Mouse (Mus musculus) hindbrain, embryonic 12.5 days (tissue): ENCODE data around the gene 4430402I18Rik. TPM values are rescaled to one million over a fixed set of nuclear protein-coding genes. Genes with fewer than 3 reads are reported as not detected.
"Not testable (repeated sequence)": the region's sequence is repeated elsewhere in the genome, so short reads cannot be mapped to it uniquely, and the experiment has no call there.

ENCODE experiments used
- ATAC-seq: fragments of 200-750 bp; cut with Nextera tagmentation; 2 replicates; pipeline ENCODE4 v1.8.0; 2017; ENCODE audit warnings: moderate TSS enrichment; ENCODE audit not compliant: low FRiP score
- H3K27ac ChIP-seq: fragments of 300-500 bp; sonication (generic); 2 replicates; pipeline ENCODE4 v1.5.1; 2016; ENCODE audit warnings: mild to moderate bottlenecking
- H3K27me3 ChIP-seq: fragments of 300-500 bp; sonication (generic); 2 replicates; pipeline ENCODE4 v1.6.1; 2016; ENCODE audit warnings: mild to moderate bottlenecking
- H3K36me3 ChIP-seq: fragments of 300-500 bp; sonication (generic); 2 replicates; pipeline ENCODE4 v1.6.1; 2016; ENCODE audit warnings: mild to moderate bottlenecking
- H3K4me1 ChIP-seq: fragments of 300-500 bp; sonication (generic); 2 replicates; pipeline ENCODE4 v1.6.1; 2016
- H3K4me2 ChIP-seq: fragments of 300-500 bp; sonication (generic); replicated peaks from 2 replicates; pipeline ENCODE4 v1.6.1; 2016; ENCODE audit warnings: mild to moderate bottlenecking
- H3K4me3 ChIP-seq: fragments of 300-500 bp; sonication (generic); 2 replicates; pipeline ENCODE4 v1.5.1; 2016; ENCODE audit warnings: mild to moderate bottlenecking
- H3K9ac ChIP-seq: fragments of 300-500 bp; sonication (generic); 2 replicates; pipeline ENCODE4 v1.6.1; 2016; ENCODE audit warnings: mild to moderate bottlenecking, moderate library complexity
- H3K9me3 ChIP-seq: fragments of 300-500 bp; sonication (generic); replicated peaks from 2 replicates; pipeline ENCODE4 v1.6.1; 2016; ENCODE audit warnings: mild to moderate bottlenecking
- WGBS: fragments of 180-500 bp; shearing (Covaris S2); methylation state at CpG from one replicate; pipeline ENCODE4 v1.1.7; 2016; 5-methylcytosine and 5-hydroxymethylcytosine counted together
- polyA plus RNA-seq: library from polyadenylated mRNA; unstranded; fragments of >200 nt; fragmentation: Nextera tagmentation; extraction: Ambion mirVana; gene quantifications from 2 replicates; pipeline ENCODE4 v1.2.1, GENCODE M21; 2016

Gene 4430402I18Rik
- polyA plus RNA-seq: 0.81 and 1.1 TPM in 2 replicates

DNA sequence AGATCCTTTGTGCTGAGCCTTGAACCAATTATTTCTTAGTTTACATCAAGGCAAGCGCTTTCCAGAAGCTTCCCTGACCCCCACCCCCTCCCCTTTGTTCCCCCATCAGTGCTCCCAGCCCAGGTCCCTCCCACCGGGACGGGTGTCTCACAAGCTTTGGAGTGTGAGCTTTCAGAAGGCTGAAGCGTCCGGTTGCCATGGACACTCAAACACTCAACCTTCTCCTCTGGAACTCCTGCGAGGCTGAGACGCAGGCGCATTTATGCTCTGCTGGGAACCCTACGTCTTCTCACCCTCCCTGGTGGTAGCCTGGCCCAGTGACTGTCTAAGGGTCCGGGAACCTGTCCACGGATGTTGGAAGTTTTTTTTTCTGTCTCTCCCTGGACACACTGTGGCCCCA is at the start of gene 4430402I18Rik:
4430402I18Rik (minus strand) TSS at position 149 of the 400 bp plus-strand sequence.
- peak within 1 kb of the TSS; percentile 30; the same call in 1 of the 2 replicates for H3K4me2 ChIP-seq
- H3K4me1 ChIP-seq: peaks cover 19% of the 10 kb centered on the region
- no peak within 1 kb of the TSS for H3K4me3 ChIP-seq
- no peak within 1 kb of the TSS for H3K27ac ChIP-seq
- 2% methylated on average over 11 of the region's 11 CpGs for WGBS
- H3K36me3 ChIP-seq: no peaks in the 10 kb centered on the region
- H3K9ac ChIP-seq: 0 out of 2 replicates have a peak within 1 kb of the TSS, but pooled peaks have one; percentile 2
- H3K9me3 ChIP-seq: no peaks in the 10 kb centered on the region
- no peaks in the 10 kb centered on the region for H3K27me3 ChIP-seq
- ATAC-seq: no peak

DNA sequence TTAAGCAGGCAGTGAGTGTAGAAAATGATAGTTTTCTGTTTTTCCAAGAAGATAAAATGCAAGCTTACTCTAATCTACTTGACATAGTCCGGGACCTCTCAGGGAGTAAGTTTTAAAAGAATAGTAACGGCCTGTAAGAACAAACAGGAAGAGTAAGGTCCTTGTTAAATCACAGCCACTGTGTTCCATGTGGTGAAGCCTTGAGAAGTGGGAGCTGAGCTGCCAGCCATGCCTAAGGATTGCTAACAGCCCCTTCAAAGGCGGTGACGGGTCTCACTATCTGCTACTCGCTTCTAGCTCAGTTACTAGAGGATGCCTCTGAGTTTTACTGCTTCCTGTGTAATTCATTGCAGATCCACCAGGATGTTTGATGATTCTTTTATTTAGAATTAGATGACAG is 49.2 kb upstream of the 4430402I18Rik start:
- no peak for ATAC-seq
- Histone ChIP-seq H3K4me1 (no peaks in the 10 kb centered on the region), H3K9ac (no peak overlapping the region), H3K27me3 (no peaks in the 10 kb centered on the region), H3K36me3 (peaks cover 65% of the 10 kb centered on the region), H3K9me3 (no peaks in the 10 kb centered on the region), H3K27ac (no peak overlapping the region), H3K4me3 (no peak overlapping the region), H3K4me2 (no peak overlapping the region)
- 85% methylated on average over 5 of the region's 5 CpGs for WGBS

DNA sequence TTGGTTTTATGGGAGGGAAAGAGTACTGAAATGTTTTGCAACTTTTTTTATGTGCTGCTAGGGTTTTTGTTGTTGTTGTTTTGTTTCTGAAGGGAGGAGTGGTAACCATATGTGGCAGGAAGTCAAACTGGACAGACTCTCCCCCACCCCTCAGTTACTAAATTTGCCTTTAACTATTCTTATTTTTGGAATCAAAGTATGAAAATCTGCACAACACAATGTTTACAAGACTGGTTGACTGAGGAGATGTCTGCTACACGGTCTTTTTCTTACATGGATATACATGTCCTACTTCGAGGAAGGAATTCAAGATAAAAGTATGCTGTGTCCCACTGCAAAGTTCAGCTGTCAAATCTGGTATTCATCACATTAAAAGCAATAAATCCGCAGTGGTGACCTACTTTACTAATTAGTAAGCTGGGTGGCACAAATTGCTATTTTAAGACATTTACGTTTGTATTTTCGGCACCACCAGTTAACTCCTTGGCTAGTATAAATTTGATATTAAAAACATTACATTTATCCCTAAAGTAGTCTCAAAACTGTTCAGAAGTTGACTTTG is 48.7 kb upstream of the 4430402I18Rik start:
- Histone ChIP-seq H3K9ac (no peak overlapping the region), H3K4me1 (no peaks in the 10 kb centered on the region), H3K27me3 (no peaks in the 10 kb centered on the region), H3K9me3 (no peaks in the 10 kb centered on the region), H3K27ac (no peak overlapping the region), H3K4me2 (no peak overlapping the region), H3K36me3 (peaks cover 65% of the 10 kb centered on the region), H3K4me3 (no peak overlapping the region)
- WGBS: 95% methylated on average over 5 of the region's 5 CpGs
- ATAC-seq: no peak

DNA sequence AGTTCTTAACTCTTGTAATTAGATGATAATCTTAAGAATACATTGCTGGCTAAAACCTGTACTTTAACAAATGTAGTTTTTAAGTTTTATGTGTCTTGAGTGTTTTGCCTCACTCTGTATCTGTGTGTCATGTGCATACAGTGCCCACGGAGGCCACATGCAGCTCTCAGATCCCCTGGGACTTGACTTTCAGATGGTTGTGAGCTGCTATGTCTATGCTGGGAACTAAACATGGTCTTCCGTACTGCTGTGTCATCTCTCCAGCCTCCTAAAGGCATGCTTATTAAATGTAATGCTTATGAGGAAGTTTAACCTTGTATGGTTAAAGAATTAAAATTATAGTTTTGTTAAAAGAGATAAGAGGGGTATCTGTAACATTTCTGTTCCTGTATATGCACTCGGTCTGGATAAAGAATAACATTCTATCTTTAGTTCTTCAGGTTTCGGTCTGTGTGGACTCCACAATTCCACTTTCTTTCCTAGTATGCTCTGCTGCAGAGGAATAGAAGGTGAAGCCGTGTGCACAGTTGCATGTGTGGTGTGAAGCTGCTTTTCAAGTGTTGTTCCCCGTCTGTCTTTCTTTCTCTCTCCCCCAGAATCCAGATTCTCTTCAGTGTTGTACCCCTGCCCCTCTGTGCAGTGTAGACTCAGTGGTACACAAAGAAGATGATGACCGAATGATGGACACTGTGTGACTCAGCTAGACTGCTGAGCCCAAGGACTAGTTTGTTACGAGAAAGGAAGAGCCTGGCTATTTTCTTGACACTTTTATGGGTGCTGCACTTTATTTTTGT is 48.0 kb upstream of the 4430402I18Rik start:
- Histone ChIP-seq H3K36me3 (peaks cover 65% of the 10 kb centered on the region), H3K9me3 (no peaks in the 10 kb centered on the region), H3K27me3 (no peaks in the 10 kb centered on the region), H3K4me1 (no peaks in the 10 kb centered on the region), H3K4me2 (no peak overlapping the region), H3K27ac (no peak overlapping the region), H3K4me3 (no peak overlapping the region), H3K9ac (no peak overlapping the region)
- 88% methylated on average over 8 of the region's 8 CpGs for WGBS
- ATAC-seq: no peak

DNA sequence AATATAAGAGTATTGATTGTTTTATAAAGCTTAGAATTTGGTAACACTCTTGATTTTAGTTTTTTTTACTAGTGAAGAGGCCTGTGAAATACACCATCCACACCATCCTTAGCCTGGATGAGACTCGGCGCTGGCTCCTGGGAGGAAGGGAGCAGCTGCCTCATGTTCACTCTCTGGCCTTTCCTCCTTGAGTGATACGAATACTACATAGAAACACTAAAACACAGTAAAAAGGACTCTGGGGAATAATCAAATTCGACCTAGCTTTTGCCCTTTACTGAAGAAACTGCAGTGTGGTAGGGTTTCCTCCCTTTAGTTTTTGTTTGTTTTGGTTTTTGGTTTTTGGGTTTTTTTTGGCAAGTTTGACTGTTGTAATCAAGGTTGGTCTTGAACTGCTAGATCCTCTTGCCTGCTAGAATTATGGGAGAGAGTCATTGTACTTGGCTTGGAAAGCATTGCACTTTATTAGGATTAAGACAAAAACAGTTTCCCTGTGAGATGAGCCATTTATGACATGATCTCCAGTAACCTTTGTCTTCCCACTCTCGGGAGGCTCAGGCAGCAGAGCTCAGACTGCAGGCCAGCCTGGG is 47.0 kb upstream of the 4430402I18Rik start:
- peaks cover 60% of the 10 kb centered on the region for H3K36me3 ChIP-seq
- H3K4me1 ChIP-seq: no peaks in the 10 kb centered on the region
- no peaks in the 10 kb centered on the region for H3K9me3 ChIP-seq
- H3K4me2 ChIP-seq: no peak overlapping the region
- ATAC-seq: no peak
- no peak overlapping the region for H3K27ac ChIP-seq
- H3K27me3 ChIP-seq: no peaks in the 10 kb centered on the region
- 87% methylated on average over 5 of the region's 5 CpGs for WGBS
- H3K9ac ChIP-seq: no peak overlapping the region
- H3K4me3 ChIP-seq: no peak overlapping the region

DNA sequence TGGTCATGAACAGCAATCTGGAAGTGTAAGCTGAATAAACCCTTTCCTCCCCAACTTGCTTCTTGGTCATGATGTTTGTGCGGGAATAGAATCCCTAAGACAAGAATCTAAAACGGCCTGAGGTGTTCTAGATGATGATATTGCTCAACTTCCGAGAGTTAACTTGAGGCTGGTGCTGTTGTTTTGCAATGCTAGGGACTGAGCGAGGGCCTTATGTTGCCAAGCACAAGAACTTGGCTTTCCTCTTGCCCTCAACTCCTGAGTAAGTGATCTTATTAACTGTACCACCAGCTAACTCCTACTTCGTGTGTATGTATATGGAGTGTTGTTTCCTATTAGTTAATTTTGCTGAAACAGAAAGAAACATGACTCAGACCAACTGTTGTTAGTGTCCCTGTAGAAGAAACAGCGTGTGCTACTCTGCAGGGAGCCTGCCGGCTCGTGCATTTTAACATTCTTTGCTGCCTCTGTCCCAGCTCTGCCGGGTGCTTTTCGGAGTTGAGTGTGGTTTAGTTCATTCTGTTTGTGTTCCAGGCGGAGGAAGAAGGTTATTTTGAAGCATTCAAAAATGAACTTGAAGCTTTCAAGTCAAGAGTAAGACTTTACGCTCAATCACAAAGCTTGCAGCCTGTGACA is 43.9 kb upstream of the 4430402I18Rik start:
- Histone ChIP-seq H3K36me3 (peaks cover 67% of the 10 kb centered on the region), H3K4me3 (no peak overlapping the region), H3K9ac (no peak overlapping the region), H3K27ac (no peak overlapping the region), H3K27me3 (no peaks in the 10 kb centered on the region), H3K4me2 (no peak overlapping the region), H3K9me3 (no peaks in the 10 kb centered on the region), H3K4me1 (no peaks in the 10 kb centered on the region)
- 90% methylated on average over 12 of the region's 12 CpGs for WGBS
- ATAC-seq: no peak

DNA sequence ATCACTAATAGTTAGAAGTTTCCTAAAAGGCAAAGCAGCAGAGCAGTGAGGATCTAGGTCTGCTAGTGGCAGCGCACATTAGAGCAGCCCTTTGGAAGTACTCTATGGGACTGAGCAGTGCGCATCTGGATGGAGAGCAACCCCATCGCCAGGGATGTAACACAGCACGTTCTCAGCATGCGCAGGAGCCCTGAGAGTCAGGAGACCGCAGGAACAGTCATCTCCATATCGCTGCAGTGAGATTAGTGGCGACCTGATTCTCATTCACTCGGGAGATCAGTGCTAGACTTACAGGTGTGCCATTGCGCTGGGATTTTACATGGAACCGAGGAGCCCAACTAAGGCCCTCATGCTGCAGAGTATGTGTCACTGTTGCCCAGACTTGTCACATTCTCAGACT is 41.4 kb upstream of the 4430402I18Rik start:
- no peak for ATAC-seq
- H3K9me3 ChIP-seq: no peaks in the 10 kb centered on the region
- H3K9ac ChIP-seq: no peak overlapping the region
- H3K4me2 ChIP-seq: no peak overlapping the region
- H3K27me3 ChIP-seq: no peaks in the 10 kb centered on the region
- 92% methylated on average over 11 of the region's 11 CpGs for WGBS
- H3K27ac ChIP-seq: no peak overlapping the region
- no peaks in the 10 kb centered on the region for H3K4me1 ChIP-seq
- H3K4me3 ChIP-seq: no peak overlapping the region
- peaks cover 60% of the 10 kb centered on the region for H3K36me3 ChIP-seq

DNA sequence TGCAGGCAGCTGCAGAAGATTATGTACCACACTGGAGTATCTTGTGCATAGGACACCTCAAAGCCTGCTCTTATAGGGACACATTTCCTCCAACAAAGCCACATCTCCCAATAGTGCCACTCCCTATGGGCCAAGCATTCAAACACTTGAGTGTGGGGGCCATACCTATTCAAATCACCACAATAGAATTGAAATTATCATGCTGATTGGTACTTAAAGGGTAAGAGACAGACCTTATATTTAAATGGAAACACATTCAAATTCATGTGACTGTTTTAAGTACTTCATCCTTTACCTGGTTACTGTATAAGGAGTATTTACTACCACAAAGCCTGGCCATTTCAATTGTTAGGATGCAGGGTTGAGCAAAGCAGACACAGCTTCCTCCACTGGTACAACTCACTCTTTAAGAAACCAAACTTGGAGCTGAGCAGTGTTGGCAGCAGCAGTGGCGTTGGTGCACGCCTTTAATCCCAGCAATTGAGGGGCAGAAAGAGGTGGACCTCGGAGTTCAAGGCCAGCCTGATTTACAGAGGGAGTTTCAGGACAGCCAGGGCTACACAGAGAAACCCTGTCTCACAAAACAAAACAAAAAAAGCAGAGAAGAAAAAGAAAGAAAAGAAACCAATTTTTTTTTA is 40.6 kb upstream of the 4430402I18Rik start:
- Histone ChIP-seq H3K4me3 (no peak overlapping the region), H3K4me1 (no peaks in the 10 kb centered on the region), H3K27me3 (no peaks in the 10 kb centered on the region), H3K4me2 (no peak overlapping the region), H3K9me3 (no peaks in the 10 kb centered on the region), H3K36me3 (peaks cover 56% of the 10 kb centered on the region), H3K9ac (no peak overlapping the region), H3K27ac (no peak overlapping the region)
- WGBS: 90% methylated on average over 3 of the region's 3 CpGs
- ATAC-seq: no peak

DNA sequence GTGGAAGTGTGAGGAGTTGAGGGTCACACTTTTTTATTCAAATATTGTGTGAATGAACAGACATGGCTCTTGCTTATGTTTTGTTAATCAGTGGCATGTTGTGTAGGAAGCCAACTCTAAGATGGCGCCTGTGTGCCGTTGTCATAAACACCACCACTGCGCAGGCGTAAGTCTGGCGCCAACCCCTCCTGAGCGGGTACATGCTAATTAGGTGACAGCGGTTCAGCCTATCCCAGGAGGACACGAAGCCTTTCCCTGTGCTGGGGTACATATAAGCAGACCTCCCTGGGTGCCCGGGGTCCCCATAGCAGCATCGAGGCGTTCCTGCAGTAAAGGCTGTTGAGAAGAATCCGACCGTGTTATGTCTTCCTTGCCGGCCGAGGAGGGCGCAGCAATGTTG is 32.7 kb upstream of the 4430402I18Rik start:
- H3K4me1 ChIP-seq, H3K27me3 ChIP-seq, H3K9me3 ChIP-seq, ATAC-seq, H3K4me3 ChIP-seq, H3K4me2 ChIP-seq, H3K27ac ChIP-seq, H3K9ac ChIP-seq: not testable (repeated sequence)
- WGBS: 98% methylated on average over 16 of the region's 16 CpGs
- H3K36me3 ChIP-seq: peaks cover 45% of the 10 kb centered on the region

DNA sequence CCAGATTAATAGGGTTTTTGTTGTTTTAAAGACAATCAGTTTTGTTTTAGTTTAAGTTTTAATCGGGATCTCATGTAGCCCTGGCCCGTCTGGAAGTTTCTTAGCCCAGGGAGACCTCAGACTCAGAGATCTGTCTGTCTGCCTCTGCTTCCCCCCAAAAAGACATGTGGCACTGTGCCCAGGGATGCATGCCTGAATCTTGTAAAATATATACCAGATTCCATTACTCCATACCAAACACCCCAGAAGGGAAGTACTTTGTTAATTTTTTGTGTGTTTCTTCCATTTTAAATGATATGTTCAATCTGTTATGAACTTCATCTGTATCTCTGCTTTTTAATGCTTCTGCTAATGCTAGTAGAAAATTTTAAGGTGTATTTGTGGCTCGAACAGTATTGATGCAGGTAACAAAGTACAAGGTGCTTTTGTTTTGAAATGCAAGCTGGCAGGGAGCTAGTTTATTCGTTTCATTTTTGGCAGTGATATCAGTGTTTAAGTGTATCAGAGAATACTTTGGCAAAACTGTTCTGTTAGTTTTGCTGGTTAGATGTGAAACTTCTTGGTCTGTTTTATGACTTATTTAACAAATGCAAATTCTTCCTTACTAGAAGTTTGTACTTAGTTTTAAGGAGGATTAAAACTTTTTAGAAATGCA is 30.5 kb upstream of the 4430402I18Rik start:
- no peak for ATAC-seq
- Histone ChIP-seq H3K9me3 (no peaks in the 10 kb centered on the region), H3K9ac (no peak overlapping the region), H3K4me2 (no peak overlapping the region), H3K27me3 (no peaks in the 10 kb centered on the region), H3K36me3 (peaks cover 54% of the 10 kb centered on the region), H3K4me1 (no peaks in the 10 kb centered on the region), H3K27ac (no peak overlapping the region), H3K4me3 (no peak overlapping the region)
- whole genome bisulfite sequencing: 92% methylated on average over 4 of the region's 4 CpGs

DNA sequence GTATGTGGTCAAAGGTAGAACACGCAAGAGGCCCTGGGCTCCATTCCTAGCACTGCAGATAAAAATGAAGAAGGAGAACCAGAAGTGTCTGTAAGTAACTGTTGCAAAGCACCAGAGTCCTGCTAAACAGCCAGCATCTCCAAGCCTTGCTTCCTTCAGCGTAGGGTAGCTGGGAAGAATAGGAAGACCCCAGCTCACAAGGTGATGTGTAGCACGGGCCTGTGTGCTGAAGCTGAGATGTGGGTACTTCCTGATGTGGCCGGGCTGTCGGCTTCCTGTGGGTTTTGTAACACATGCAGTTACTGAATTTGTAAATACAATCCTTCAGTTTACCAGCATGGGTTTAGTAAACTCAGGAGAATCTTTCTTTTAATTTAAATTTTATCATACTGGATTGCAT is 27.8 kb upstream of the 4430402I18Rik start:
- no peak for ATAC-seq
- Histone ChIP-seq H3K36me3 (peaks cover 44% of the 10 kb centered on the region), H3K4me1 (peaks cover 9% of the 10 kb centered on the region), H3K9me3 (no peaks in the 10 kb centered on the region), H3K4me2 (no peak overlapping the region), H3K9ac (no peak overlapping the region; the same call in 1 of the 2 replicates), H3K27ac (0 out of 2 replicates have a peak overlapping the region, but pooled peaks have one; percentile 14), H3K27me3 (no peaks in the 10 kb centered on the region), H3K4me3 (no peak overlapping the region)
- 92% methylated on average over 5 of the region's 5 CpGs for WGBS
